Mouse (Mus musculus) ES-CJ7 (cell line): ENCODE measurements at regions not wholly inside any gene's neighbourhood (a gene's known extent, or its start where the extent isn't known, plus 50 kb on each side); places are given as distances from the start of the nearest gene placed in this dataset.
A peak's percentile ranks its signal among the peaks of the same experiment; 100 is the strongest.

ENCODE experiments used
- DNase-seq: peaks from one replicate; pipeline ENCODE4 v3.0.0; 2011; ENCODE audit warnings: low read depth, low spot score

DNA sequence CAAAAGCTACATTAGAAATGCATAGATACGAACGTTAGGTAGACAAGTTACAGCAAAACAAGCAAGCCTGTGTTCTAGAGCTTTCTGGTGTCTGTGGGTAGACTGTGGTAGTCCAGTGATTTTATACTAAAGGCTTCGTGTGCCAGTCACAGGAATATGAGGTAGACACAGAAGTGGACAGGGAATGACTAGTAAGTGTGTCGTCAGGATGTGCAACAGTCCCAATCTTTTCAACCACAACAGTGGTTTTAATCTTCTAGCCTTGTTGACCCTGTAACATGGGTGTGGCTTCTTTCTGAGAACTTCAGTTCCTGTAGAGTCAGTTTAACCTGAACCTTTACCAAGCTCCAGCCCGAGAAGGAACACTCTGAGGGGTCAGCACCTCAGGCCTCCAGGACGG lies 339.3 kb upstream of the Adgrl2 start:
- DNase-seq: no peak

DNA sequence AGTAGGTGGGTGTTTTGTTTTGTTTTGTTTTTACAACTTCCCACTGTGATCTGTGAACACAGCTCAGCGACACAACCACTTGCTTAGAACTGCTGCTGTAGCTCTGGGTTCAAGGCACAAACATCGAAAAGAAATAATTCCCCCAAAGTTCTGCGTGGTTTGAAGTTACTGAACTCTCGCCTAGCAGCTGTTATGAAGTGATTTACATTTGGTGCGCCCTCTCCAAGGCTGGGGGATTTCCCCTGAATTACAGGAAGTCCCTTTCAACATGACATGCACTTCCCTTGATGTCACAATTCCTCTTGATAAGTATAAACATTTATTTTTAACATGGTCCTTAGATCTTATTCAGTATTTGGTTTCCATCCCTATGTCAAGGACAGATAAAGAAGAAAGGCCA lies 336.3 kb upstream of the Adgrl2 start:
- no peak for DNase-seq

DNA sequence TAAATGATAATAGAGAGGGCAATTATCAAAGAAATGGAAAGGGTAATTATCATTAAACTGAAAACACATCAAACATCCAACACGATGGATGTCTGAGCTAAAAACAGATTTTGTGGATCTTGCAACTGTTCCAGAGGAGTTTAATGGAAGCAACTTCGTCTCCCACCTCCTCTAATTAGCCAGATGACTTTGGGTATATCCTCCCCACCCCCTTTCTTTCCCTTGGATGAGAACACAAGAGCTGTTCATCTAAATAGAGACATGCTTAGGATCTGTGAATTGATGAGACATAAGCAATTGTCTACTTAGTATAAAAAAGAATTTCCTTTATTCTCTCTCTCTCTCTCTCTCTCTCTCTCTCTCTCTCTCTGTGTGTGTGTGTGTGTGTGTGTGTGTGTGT lies 333.7 kb upstream of the Adgrl2 start:
- no peak for DNase-seq

DNA sequence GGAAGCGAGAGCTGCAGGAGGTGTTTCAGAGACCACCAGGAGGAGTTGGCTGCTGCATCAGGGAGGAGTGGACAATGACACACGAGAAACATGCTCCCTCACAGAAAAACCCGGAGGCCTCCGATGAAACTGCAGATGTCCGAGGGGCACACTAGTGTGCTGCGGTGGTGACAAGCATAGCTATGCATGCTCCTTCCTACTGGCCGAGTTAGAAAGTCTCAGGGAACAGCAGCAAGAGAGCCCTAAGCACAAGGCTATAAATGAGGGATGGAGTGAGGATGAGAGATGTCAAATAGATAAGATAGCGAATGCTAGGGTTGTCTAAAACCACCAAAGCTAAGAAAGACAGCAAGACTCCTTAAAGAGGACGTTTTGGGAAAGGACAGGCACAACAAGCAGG lies 328.4 kb upstream of the Adgrl2 start:
- DNase-seq: no peak

DNA sequence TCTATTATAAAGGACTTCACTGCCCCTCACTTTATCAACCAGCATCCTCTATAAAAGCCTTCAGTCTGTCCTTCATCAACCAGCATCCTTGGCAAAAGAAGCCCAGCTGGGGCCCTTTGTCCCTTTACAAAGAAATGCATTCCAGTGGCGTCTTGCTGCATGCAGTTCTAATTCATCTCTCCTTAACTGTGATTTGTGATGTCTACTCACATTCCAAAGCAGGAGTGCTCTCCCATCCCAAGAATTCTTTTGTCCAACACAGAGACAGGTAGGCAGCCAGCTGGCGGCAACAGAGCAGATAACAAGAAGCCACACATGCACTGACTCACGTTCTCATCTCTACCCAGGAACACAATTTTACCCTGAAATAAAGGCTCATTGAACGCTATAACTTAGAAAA lies 323.9 kb upstream of the Adgrl2 start:
- DNase-seq: peak; percentile 67

DNA sequence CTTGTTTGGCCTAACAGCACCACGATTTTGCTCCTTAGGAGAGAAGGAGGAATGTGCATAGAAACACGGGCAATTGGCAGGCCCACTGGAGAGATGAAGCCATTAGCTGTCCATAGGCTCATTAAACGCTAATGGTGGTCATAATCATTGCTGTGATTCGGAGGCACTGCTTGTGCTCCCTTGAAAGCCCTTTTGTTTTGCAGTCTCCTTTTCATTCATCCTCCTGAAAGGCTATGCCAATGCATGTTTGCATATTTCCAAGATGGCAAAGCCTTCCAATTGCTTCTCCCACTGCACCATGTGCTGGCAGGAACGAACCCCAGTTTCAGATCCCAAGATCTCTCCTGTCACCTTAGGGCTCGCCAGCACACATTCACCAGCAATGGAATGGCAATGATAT lies 322.9 kb upstream of the Adgrl2 start:
- no peak for DNase-seq

DNA sequence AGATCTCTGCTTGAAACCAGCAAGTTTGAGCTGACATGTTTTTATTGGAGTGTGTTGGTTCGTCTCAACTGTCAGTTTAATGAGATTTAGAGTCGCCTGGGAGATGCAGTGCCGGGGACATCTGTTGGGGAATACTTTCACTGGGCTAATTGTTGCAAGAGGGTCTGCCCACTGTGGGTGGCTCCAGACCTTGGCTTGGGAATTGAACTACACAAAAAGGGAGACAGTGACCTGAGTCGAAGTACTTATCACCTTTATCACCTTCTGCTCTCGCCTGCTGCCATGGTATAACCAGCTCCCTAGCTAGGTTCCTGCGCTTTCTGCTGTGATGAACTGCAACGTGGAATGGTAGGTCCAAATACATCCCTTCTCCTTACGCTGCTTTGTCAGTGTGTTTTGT lies 321.2 kb upstream of the Adgrl2 start:
- no peak for DNase-seq

DNA sequence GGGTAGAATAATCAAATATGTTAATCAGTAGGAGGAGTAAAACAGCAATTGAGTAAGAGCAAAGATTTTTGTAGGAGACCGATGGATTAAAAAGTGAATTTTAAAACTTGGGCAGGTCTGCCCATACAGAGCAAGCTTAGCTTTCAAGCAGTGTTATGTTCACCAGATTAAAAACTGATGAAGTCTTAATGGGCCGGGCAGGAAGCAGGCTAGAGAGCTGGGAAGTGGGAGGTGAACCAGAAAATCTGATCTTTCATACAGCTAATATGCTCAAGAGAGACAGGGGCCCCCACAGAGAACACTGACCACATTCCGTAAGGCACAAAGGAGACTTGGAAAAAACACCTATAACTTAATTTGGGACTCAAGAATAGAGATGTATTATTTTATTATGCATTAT lies 316.4 kb upstream of the Adgrl2 start:
- DNase-seq: no peak

DNA sequence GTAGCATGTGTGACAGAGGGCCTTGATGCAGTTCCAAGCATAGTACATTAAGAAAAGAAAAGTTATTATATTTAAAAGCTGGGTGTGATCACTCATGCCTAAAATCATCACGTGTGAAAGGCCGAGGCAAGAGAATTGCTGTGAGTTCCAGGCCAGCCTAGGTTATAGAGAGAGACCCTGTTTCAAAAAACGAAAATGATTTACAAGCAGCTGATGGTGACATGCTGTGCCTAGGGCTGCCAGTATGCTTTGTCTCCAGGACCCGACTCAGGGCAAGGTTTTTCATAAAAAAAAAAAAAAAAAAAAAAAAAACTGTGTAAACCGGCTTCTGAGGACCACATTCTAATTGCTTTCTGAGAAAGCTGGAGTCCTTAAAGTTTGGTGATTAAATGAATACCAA lies 315.9 kb upstream of the Adgrl2 start:
- DNase-seq: no peak

DNA sequence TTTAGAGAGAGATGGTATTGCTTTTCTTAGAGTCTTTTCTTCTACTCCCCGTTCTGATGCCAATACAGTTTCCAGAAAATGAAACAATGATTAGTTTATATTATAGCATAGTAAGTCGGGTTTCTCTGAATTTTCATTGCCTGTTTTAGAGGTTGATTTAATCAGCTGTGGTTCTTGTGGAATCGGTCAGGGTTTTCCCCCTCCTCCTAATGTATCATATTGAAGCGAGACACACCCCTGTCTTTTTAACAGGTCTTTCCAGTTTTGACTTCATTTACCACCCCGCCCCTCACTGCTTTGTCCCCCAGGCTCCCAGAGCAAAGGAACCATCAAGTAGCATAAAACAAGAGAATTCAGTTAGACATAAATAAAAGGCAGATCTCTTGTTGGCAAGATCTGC lies 315.1 kb upstream of the Adgrl2 start:
- DNase-seq: no peak

DNA sequence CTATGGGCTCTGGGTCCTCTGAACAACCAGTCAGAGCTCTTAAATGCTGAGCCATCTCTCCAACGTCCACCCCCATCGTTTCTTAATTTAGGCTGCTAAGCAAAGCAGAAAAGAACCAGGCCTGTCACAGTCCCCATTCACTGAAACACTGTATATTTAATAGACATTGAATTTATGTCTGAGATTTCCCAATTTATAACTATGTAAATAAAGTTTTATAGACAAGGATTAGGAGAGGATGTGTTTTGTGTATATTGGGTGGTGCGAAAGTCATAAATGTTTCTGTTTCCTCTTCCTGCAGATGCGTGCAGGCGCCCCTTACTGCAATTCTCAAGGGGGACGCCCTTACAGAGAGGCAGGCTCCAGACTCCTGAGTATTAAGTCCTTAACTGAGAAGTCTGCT lies 314.7 kb upstream of the Adgrl2 start:
- no peak for DNase-seq

DNA sequence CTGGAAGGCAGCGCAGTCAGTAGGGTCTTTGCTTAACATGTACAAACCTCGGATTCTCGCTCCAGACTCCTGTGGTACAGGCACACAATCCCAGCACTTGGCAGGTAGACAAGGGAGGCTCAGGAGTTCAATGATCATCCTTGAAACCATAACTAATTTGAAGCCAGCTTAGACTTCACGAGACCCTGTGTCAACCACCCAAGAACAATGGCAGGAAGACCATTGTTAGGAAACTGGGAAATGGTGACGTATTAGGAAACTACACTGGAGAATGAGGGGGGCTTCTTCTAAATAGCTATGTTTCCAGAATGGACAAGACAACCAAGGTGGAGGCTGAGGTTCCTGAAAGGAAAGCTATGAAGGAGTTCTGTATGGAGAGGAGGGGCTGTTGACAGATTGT lies 313.1 kb upstream of the Adgrl2 start:
- DNase-seq: no peak

DNA sequence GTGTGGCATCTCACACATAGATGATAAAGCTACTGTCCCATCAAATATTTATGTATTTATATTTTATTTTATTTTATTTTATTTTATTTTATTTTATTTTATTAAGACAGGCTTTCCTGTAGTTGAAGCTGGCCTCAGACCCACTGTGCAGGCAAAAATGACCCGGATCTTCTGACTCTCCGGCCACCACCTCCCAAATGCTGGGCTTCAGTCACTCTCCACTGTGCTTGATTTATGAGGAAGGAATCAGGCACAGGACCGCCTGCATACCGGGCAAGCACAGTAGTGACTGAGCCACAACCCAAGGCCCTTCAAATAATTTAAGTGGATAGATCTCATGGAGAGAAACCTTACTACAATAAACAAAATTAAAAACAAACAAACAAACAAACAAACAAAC lies 309.6 kb upstream of the Adgrl2 start:
- DNase-seq: no peak

DNA sequence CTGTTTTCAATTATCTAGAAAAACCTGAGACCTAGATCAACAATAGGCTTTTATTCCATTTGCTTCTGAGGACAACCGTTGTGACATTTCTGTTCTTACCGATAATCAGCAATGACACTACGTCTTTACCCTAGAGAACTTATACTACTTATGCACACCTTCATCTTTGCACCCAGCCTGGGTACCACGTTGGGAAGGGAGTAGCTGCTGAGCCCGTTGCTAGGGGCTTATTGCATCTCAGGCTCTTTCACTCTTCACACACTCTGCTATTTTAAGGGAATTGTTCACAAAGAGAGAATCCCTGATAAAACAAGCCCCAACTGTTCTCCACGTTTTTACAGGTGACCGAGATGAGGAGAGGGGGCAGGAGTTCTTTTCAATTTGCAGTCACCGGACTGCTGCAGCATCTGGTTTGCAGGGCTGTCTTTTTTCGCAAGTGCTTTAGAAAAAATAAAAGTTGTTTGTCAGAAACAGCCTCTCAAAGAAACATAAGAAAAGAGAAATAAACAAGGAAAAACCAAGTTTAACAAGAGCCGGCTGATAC lies 306.1 kb upstream of the Adgrl2 start:
- no peak for DNase-seq

DNA sequence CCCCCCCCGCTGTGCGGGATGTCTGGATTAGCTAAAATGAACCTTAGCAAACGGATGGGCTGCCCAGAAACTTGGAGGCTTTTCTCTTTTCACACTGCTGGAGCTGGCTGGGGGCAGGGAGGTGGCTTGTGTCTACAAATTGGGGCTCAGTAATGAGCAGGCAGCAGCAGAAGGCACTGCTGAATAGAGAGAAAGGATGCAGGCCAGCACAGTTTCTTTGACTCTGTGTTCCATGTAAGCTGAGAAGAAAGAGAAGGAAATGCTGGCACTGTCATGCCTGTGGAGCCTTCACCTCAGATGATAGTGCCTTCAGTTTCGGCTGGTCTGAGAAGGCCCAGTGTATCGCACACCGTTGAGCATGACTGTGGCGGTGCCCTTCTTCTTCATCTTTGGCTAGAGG lies 305.6 kb upstream of the Adgrl2 start:
- DNase-seq: no peak

DNA sequence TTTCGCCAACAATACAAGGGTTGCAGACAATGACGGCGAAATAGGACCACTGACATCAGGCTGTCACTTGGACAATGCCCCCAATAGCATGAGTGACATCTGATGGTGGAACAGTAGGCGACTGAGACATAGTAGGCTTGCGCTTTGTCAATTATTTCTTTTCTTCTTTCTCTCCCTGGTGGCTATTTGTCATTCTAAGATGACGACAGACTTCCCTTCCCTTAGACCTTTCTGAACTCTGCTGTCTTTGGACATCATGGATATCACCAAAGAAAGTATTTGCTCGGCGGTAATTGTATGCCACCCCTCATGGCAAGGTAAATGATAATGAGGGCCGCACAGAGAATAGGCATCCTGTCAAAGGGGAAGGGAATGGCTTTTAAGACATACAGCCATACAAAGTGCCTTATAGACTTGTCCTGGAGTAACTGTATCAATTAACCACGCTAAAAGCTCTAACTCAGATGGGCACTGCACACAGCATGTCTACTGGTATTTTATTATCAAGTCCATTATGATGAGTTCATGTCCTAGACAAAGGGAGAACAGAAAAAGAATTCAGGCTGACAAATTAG lies 305.0 kb upstream of the Adgrl2 start:
- DNase-seq: no peak

DNA sequence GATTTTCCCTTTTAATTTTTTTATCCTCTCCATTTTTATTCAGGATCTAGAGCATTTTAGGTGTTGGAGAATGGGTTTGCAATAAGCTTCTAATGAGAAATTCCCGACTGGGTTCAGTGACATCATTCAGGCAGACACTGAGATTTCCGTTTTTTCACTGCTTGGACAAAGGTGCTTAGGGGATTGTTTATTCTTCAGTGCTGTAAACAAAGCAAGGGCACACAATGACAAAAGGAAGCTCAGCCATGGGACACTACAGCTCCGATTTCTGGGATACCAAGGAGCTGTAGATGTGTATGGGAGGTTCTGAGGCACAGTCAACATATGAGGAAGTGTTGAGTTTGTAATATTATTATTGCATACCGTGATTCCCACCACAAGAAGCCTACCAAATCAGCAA lies 304.1 kb upstream of the Adgrl2 start:
- DNase-seq: no peak

DNA sequence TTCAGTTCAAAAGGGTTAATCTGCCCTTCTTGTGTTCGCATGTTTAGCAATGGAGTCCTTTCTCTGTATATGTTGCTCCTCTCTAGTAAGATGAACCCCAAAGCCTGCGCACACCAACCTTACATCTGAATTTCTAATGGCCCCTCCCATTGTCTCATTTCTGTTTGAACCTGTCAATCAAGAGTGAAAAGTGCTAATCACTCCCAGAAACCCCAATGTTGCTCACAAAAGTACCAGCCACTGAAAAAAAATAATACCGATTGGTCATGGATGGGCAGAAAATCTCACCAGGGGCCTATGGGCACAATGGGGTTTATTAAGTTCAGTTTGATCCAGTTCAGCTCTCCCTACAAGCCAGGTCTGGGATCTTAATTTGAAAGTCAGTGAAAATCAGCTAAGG lies 302.1 kb upstream of the Adgrl2 start:
- DNase-seq: no peak

DNA sequence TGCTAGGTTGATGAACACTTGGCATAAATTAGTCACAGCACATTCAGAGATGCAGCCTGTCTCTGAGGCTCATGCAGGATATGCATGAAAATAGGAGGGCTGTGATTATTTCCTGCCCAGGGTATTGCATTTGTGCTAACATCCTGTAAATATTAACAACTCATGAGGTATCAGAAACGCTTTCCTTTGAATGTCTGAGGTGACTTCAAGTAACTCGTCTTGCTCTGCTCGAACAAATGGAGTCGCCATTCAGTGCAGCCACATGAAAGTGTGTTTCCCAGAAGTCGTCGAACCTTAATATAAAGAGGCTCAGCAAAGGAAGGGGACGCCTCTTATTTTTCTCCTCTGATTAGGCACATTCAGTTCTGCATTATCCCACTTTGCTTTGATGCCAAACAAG lies 301.1 kb upstream of the Adgrl2 start:
- no peak for DNase-seq

DNA sequence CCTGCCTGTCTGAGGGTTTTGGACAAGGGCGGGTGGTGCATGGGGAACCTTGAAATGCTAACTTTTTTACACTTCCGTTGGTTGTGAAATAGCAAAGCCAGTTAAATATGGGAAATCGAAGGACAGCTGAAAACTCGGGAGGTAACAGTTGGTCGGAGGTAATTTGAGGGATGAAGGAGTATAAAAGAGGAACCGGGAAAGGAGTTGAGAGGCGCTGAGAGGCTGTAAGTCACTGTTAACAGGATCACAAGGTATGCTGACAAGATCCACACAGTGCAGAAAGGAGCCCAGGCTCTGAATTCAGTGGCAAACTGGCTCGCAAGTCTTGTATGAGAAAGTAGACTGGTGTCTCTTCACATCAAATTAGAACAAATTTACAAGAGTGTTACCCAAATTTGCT lies 299.9 kb upstream of the Adgrl2 start:
- no peak for DNase-seq

DNA sequence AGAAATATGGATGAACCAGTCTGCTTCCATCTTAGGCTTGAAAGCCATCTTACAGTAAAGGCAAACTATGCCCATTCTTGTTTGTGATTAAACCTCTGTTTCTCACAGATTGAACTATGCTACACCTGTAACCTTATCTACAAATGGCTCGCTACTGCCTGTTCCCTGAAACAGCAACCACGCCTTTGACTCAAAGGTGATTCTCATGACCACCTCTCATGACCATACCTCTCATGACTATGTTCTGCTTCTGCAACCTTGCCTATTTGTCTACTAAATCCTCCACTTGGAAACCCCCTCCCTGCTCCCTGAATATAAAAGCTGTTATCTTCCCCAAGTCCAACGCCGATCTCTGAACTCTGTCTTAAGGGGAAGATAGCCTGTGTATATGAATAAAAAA lies 296.7 kb upstream of the Adgrl2 start:
- no peak for DNase-seq

DNA sequence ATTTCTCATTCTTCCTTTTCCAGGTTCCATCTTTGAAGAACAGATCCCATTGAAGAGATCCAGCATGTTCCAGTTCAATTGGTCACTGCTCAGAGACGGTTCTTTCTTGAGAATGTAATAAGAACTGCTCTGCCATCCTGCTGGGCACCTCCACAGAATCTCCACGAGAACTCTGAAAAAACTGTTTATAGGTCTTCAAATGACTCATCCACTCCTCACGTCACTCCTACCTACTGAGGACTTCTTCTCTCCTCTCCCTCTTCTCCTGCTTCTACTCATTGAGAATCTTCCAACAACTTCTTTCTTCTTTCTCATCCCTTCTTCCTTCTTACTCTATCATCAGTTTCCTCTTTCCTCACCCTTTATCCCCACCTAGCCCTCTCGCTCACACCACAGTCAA lies 294.6 kb upstream of the Adgrl2 start:
- no peak for DNase-seq

DNA sequence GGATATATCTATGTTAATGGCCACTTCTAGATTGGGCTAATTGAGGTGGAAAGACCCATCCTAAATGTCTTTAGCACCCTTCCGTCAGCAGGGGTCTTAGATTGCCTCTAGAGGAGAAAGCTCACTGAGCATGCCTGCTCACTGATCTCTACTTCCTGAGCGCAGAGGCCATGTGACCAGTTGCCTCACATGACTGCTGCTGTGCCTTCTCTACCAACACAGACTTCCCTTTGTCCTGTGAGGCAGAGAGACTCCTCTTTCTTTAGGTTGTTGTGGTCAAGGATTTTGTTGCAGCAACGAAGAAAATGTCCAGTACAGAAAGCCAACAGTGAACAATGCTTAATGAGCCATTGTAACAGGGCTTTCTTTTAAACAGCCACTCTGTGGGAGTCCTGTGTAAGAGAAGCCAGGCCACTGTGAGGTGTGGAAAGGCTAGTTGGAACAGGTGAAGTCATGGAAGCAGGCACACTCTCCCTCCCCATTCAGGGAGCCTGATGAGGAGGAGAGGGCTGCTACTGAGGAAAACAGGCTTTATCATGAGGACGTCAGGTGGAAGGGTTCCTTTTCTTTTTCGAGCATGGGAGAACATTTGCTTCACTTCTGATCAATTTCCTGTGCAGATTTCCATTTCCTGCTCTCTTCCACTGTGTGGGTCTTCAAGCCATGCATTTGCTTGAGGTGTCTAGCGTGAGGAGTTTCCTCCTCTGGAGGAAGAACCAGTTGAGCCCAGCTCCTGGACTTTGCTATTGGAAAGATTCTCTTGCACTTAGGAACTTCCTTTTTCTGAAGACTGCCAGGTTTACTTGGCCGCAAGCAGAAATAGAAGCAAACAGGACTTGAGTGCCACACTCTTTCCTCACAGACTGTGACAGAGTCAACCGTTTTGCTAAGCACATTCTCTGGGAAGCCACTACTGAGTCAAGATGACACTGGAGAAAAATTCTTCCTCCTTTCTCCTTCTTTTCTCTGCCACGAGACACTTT lies 290.7 kb upstream of the Adgrl2 start:
- peak; percentile 18 for DNase-seq
